Mouse (Mus musculus) gonadal fat pad, adult 2 months (tissue): ENCODE results near the gene Bmp3. TPM values are rescaled to one million over a fixed set of nuclear protein-coding genes. Genes with fewer than 3 reads are reported as not detected.

Experiments used
- DNase-seq: peaks from one replicate; pipeline ENCODE4 v3.0.0-alpha.2; 2012; ENCODE audit warnings: low read depth
- polyA plus RNA-seq: library from polyadenylated mRNA; depleted of rRNA; stranded (reverse); fragments of >200 nt; gene quantifications from 2 replicates; pipeline ENCODE4 v1.2.3, GENCODE M21; 2012; rRNA removed

The Bmp3 gene
- 7.1 and 11.4 TPM in 2 replicates for polyA plus RNA-seq

DNA sequence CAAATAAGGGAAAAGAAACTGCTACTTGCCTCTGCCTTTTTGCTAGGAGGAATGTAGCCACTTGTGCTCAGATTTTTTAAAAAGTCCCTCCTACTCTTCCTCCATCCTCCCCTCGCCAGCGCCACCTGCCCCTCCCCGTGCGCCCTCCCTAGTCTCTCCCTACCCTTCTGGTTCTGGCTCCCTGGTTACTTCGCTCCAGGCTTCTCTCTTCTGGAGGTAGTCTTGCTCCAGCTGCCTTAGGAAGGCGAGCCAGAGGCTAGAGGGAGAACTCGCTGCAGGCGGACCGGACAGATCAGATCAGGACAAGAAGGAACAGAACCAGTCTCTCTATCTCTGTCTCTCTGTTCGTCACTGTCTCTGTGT, at the start of gene Bmp3:
Gene Bmp3 (plus strand): TSS at position 152 of the 363 bp plus-strand sequence.
- DNase-seq: no peak

GRCm38 (mm10) chr5:98804761-98805160, 49.5 kb upstream of the Bmp3 start:
- DNase-seq: no peak

- DNase-seq: no peak
These were observed 47.7 kb upstream of the Bmp3 start for GRCm38 (mm10) chr5:98806492-98806891.

- no peak for DNase-seq
These were observed 47.2 kb upstream of the Bmp3 start for GRCm38 (mm10) chr5:98807022-98807421.

GRCm38 (mm10) chr5:98807953-98808352, 46.3 kb upstream of the Bmp3 start:
- DNase-seq: no peak

DNA sequence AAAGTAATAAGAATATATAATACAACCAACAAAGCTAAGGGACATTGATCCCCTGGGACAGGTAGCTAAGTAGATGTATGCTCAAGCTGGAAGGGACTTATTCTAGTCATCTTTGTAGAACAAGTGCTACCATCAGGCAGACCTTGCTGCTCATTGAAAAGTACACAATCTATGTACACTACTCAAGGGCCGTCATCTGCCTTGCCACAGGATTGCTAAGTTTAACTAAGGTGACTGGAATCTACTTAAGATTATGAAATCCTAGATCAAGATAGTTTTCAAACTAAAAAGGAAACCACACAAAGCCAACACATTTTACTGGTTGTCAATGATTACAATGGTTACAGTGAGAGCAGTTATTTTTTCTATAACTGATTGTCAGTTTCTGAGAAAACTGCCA, 41.8 kb upstream of the Bmp3 start:
- DNase-seq: no peak

DNA sequence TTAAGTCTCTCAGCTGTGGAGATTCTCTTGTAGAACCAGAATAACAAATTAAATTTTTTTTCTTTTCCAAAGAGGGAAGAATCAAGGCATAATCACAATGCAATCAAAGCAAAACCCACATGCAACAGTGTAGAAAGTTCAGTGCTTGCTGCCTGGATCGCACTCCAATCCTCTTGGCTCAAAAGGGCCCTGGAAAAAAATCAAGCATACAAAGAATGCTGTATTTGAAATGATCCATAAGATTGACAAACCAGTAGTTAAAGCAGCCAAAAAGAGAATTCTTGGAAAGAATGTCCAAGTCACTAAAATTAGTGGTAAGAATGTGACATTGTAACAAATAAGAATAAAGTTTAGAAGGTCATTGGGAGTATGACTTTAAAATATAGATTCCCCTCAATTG, 38.9 kb upstream of the Bmp3 start:
- no peak for DNase-seq

- no peak for DNase-seq
These were observed 20.5 kb upstream of the Bmp3 start for GRCm38 (mm10) chr5:98833760-98834159.

GRCm38 (mm10) chr5:98834300-98834699, 19.9 kb upstream of the Bmp3 start:
- DNase-seq: no peak

DNA sequence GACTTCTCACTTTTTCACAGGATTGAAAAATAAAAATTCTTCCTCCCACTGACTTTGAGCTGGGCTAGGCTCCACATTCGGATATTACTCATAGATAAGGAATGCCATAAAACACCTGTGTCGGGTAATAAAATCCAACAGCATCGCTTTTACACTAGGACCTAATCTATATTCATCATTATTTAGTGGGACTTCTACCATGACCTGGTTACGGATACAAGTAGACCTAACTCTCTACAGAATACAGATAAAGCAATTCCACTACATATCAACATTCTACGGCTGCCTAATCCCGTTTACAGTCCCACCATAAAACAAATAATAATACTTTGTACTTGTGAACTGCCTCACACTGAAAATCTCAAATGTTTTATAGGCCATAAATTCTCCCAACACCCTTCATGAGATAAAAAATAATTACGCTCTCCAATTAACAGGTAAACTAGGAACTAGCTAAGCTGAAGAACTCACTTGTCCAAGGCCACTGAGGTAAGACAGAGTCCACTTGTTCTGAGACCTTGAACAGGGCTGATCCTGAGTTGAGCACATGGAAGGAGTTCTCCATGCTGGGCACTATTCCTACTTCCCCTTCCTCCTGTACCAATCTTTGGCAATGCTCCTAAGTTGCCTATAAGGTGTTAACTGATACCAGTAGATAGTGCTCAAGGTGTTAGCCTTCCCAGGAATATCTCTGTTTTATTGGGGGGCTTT, 11.5 kb upstream of the Bmp3 start:
- DNase-seq: no peak

- DNase-seq: no peak
These were observed 9.6 kb upstream of the Bmp3 start for GRCm38 (mm10) chr5:98844664-98845063.

GRCm38 (mm10) chr5:98854627-98855564, 681 bp downstream of the Bmp3 start:
- no peak for DNase-seq

DNA sequence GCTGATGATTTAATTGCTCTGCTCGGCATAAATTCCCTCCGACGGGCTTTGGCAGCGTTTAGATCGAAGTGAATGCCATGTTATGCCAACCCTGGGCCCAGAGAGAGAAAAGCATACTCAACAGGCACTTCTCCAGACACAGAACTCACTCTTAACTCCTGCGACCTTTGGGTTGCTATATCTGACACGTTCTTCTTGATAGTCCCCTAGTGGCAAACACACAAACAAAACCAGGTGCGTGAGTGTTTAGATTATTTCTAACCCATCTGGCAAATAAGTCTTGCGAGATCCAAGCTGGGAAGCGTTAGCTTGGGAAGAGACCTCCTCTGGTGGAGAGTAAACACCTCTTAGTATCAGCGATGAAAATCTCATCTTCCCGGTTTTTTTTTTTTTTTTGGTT, 1.5 kb downstream of the Bmp3 start:
- DNase-seq: no peak

DNA sequence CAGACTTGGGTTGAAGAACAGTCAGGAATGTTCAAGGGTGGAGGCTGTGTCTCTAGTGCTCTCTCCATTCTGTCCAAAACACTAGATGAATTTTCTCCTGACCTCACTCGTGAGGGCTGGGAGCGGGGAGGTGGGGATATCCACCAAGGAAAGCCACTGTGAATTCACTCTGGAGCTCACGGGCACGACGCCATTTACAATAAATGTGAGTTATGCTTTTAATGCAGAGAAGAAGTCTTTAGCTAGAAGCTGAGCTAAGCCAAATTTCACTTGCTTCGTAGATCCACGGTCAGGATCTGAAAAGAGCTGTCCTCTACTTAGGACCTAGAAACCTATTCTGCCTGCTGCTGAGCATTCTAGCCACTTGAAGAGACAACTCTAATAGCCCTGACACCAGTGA, 2.1 kb downstream of the Bmp3 start:
- DNase-seq: no peak

DNA sequence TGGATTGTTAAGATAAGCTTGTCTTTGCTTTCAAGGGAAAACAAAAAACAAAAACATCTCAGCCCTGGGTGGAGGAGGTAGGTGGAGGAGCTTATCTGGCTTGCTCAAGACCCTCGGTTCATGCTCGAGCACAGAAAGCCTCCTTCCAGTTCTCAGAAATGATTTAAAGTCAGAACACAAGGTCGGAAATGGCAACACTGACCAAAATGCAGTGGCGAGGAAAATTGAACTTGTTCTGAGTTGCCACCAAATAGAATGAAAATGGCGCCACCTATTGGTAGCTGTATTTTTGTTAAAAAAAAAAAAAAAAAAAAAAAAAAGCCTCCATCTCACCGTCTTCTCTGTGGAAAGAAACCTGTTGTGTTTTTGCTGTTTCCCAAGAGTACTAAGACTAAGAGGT, 9.7 kb downstream of the Bmp3 start:
- no peak for DNase-seq

DNA sequence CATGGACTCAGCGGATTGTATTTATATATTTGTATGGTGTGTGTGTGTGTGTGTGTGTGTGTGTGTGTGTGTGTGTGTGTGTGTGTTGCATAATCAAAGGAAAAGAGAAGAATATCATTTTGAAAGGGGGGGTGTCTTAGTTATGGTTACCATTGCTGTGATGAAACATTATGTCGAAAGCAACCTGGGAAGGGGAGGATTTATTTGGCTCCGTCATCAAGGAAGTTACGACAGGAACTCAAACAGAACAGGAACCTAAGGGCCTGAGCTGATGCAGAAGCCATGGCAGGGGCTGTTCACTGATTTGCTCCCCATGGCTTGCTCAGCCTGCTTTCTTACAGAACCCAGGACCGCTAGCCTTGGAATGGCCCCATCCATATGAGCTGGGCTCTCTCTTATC, 10.9 kb downstream of the Bmp3 start:
- no peak for DNase-seq

DNA sequence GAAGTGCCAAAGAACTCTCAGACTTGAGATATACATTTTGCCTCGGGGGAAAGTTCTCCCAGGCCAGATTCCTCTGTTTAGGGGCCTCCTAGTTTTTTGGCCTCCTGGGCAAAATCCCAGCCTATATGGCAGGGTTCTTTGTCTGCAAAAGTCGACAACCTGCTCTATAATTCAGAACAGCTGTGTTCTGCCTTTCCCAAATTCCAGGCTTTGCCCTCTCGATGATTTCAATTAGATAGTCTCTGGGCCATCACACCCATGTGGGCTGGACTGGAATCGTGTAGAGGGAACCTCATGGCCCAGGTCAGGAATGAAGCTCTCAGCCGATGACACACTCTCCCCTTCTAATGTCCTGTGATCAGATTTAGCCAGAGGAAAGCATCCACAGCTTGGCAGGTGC, 21.8 kb downstream of the Bmp3 start:
- DNase-seq: no peak

DNA sequence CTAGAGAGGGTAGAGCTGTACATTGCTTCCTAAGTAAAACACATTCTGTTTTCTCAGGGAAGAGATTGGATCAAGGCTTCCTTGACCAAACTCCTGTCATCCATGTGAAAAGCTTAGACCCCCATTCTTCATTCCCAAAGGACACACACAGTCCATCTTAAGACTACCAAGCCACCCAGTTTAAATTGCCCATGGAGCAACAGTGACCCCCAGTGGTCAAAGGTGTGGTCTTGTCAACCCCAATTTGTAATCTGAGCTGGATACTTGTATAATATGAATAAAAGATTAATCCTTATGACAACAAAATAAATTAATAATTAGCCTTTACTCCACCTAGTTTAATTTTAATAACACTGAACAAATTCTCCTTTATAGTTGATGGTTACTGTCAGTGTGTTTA, 24.7 kb downstream of the Bmp3 start:
- DNase-seq: no peak

DNA sequence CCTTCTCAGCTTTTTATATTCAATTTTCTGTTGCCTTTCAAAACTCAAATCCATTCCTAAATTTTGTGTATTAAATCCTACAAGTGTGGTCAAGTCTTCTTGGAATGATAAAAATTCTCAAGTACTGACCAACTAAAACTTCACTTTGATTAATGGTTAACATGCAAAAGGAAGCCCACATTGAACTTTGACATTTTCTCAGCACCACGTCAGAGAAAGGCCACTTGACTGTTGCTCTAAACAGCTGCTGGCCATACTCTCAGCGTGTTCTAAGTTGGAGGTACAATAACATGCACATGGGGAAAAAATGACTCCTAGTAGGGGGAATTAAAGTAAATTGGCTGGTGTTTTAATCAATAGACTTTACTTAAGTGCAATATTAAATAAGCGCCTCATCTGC, 27.9 kb downstream of the Bmp3 start:
- DNase-seq: no peak

DNA sequence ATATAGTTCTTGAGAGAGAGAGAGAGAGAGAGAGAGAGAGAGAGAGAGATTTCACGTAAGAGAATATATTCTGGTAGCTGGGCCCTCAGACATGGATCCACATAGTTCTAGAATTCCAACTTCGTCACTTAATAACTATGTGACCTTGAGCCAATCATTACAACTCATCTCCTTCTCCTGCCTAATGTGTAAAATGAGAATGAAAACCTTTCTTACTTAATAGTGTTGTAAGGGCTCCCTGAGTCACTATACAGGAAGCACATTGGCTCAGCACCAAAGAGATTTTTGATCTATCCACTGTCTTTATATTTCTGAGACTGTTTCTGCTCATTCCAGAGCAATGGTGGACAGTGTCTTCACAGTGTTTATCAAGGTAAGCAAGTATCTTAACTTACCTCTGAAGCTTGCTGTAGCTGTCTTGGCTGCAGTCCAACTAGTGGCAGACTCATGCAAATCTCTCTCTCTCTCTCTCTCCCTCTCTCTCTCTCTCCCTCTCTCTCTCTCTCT, 36.4 kb downstream of the Bmp3 start:
- no peak for DNase-seq

DNA sequence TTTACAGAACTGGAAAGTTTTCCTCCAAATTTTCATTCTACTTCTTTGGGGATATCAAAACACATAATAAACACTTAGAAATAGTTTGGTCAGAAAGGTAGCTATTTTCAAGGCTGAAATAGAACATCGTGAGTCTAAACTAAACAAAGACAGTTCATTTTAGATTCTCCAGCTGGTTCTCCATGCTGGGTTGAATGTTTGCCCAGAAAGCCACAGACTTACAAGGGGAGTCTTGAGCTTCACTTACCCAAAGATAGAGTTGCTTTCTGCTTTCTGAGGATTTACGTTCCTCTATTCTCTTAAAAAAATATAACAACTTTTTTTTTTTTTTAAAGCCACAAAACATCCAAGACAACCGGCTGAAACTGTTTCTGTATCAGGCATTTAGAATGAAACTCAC, 40.1 kb downstream of the Bmp3 start:
- no peak for DNase-seq

GRCm38 (mm10) chr5:98897946-98898345, 43.7 kb downstream of the Bmp3 start:
- DNase-seq: no peak

- no peak for DNase-seq
These were observed 46.7 kb downstream of the Bmp3 start for GRCm38 (mm10) chr5:98900926-98901325.
